Mouse (Mus musculus): Measurements from ENCODE around the gene Tmem63c. TPM values are rescaled to one million over a fixed set of nuclear protein-coding genes. Genes with fewer than 3 reads are reported as not detected.
A peak's percentile ranks its signal among the peaks of the same experiment; 100 is the strongest.

Tmem63c gene
- polyA plus RNA-seq (2012): not detected in 2 replicates

- H3K4me3 ChIP-seq (replicated peaks): no peak within 1 kb of the TSS
- H3K9me3 ChIP-seq (ENCODE audit: control insufficient read depth, low read length): no peaks in the 10 kb centered on the region
- H3K27me3 ChIP-seq (ENCODE audit: control insufficient read depth): peaks cover 5% of the 10 kb centered on the region
- peaks cover 2% of the 10 kb centered on the region for H3K4me1 ChIP-seq (ENCODE audit: control insufficient read depth)
- TF ChIP-seq TAL1 (IDR thresholded peaks at IDR 0.05; ENCODE audit: low read length): no peak
- TF ChIP-seq GATA1 (IDR thresholded peaks at IDR 0.05; ENCODE audit: low read length): no peak
- H3K36me3 ChIP-seq (ENCODE audit: control insufficient read depth): no peaks in the 10 kb centered on the region
These were observed at the start of gene Tmem63c for GRCm38 (mm10) chr12:87021040-87021439. TSS of gene Tmem63c (plus strand) at chr12:87021340.

- peaks cover 13% of the 10 kb centered on the region for H3K27me3 ChIP-seq (ENCODE audit: control insufficient read depth)
- no peak overlapping the region for H3K4me3 ChIP-seq (replicated peaks)
- no peak for TF ChIP-seq GATA1 (IDR thresholded peaks at IDR 0.05; ENCODE audit: low read length)
- no peak for TF ChIP-seq TAL1 (IDR thresholded peaks at IDR 0.05; ENCODE audit: low read length)
- H3K4me1 ChIP-seq (ENCODE audit: control insufficient read depth): peaks cover 43% of the 10 kb centered on the region
- H3K9me3 ChIP-seq (ENCODE audit: control insufficient read depth, low read length): no peaks in the 10 kb centered on the region
- H3K36me3 ChIP-seq (ENCODE audit: control insufficient read depth): no peaks in the 10 kb centered on the region
These were observed 47.9 kb upstream of the Tmem63c start for GRCm38 (mm10) chr12:86973216-86973615.

GRCm38 (mm10) chr12:86973706-86974105 lies 47.4 kb upstream of the Tmem63c start:
- Histone ChIP-seq H3K4me1 (ENCODE audit: control insufficient read depth) (peaks cover 38% of the 10 kb centered on the region), H3K4me3 (replicated peaks) (no peak overlapping the region), H3K27me3 (ENCODE audit: control insufficient read depth) (peaks cover 18% of the 10 kb centered on the region), H3K36me3 (ENCODE audit: control insufficient read depth) (no peaks in the 10 kb centered on the region), H3K9me3 (ENCODE audit: control insufficient read depth, low read length) (no peaks in the 10 kb centered on the region)
- TF ChIP-seq TAL1 (IDR thresholded peaks at IDR 0.05; ENCODE audit: low read length) (no peak), GATA1 (IDR thresholded peaks at IDR 0.05; ENCODE audit: low read length) (no peak)

GRCm38 (mm10) chr12:86974387-86975288 lies 46.5 kb upstream of the Tmem63c start:
- Histone ChIP-seq H3K4me3 (replicated peaks) (peak overlapping the region; percentile 46), H3K4me1 (ENCODE audit: control insufficient read depth) (peaks cover 29% of the 10 kb centered on the region)
- TF ChIP-seq TAL1 (IDR thresholded peaks at IDR 0.05; ENCODE audit: low read length) (no peak), GATA1 (IDR thresholded peaks at IDR 0.05; ENCODE audit: low read length) (no peak)

GRCm38 (mm10) chr12:86975761-86976160 lies 45.4 kb upstream of the Tmem63c start:
- Histone ChIP-seq H3K4me3 (replicated peaks) (no peak overlapping the region), H3K4me1 (ENCODE audit: control insufficient read depth) (peaks cover 21% of the 10 kb centered on the region), H3K36me3 (ENCODE audit: control insufficient read depth) (no peaks in the 10 kb centered on the region), H3K27me3 (ENCODE audit: control insufficient read depth) (peaks cover 33% of the 10 kb centered on the region), H3K9me3 (ENCODE audit: control insufficient read depth, low read length) (no peaks in the 10 kb centered on the region)
- TF ChIP-seq TAL1 (IDR thresholded peaks at IDR 0.05; ENCODE audit: low read length) (no peak), GATA1 (IDR thresholded peaks at IDR 0.05; ENCODE audit: low read length) (no peak)

More at GRCm38 (mm10) chr12:86974387-86975288, 46.5 kb upstream of the Tmem63c start:
- no peaks in the 10 kb centered on the region for H3K9me3 ChIP-seq (ENCODE audit: control insufficient read depth, low read length)
- H3K36me3 ChIP-seq (ENCODE audit: control insufficient read depth): no peaks in the 10 kb centered on the region
- peaks cover 22% of the 10 kb centered on the region for H3K27me3 ChIP-seq (ENCODE audit: control insufficient read depth)

- no peak for TF ChIP-seq GATA1 (IDR thresholded peaks at IDR 0.05; ENCODE audit: low read length)
- TF ChIP-seq TAL1 (IDR thresholded peaks at IDR 0.05; ENCODE audit: low read length): no peak
- Histone ChIP-seq H3K36me3 (ENCODE audit: control insufficient read depth) (no peaks in the 10 kb centered on the region), H3K27me3 (ENCODE audit: control insufficient read depth) (peaks cover 42% of the 10 kb centered on the region), H3K9me3 (ENCODE audit: control insufficient read depth, low read length) (no peaks in the 10 kb centered on the region), H3K4me3 (replicated peaks) (no peak overlapping the region), H3K4me1 (ENCODE audit: control insufficient read depth) (peaks cover 21% of the 10 kb centered on the region)
These were observed 44.5 kb upstream of the Tmem63c start for GRCm38 (mm10) chr12:86976511-86977168.

GRCm38 (mm10) chr12:86977833-86978232 lies 43.3 kb upstream of the Tmem63c start:
- H3K9me3 ChIP-seq (ENCODE audit: control insufficient read depth, low read length): no peaks in the 10 kb centered on the region
- H3K4me3 ChIP-seq (replicated peaks): no peak overlapping the region
- H3K4me1 ChIP-seq (ENCODE audit: control insufficient read depth): peaks cover 18% of the 10 kb centered on the region
- no peaks in the 10 kb centered on the region for H3K36me3 ChIP-seq (ENCODE audit: control insufficient read depth)
- H3K27me3 ChIP-seq (ENCODE audit: control insufficient read depth): peaks cover 46% of the 10 kb centered on the region
- TF ChIP-seq GATA1 (IDR thresholded peaks at IDR 0.05; ENCODE audit: low read length) (no peak), TAL1 (IDR thresholded peaks at IDR 0.05; ENCODE audit: low read length) (no peak)

- no peak for TF ChIP-seq TAL1 (IDR thresholded peaks at IDR 0.05; ENCODE audit: low read length)
- no peak for TF ChIP-seq GATA1 (IDR thresholded peaks at IDR 0.05; ENCODE audit: low read length)
- Histone ChIP-seq H3K9me3 (ENCODE audit: control insufficient read depth, low read length) (no peaks in the 10 kb centered on the region), H3K27me3 (ENCODE audit: control insufficient read depth) (peaks cover 65% of the 10 kb centered on the region), H3K4me3 (replicated peaks) (no peak overlapping the region), H3K4me1 (ENCODE audit: control insufficient read depth) (no peaks in the 10 kb centered on the region), H3K36me3 (ENCODE audit: control insufficient read depth) (no peaks in the 10 kb centered on the region)
These were observed 40.0 kb upstream of the Tmem63c start for GRCm38 (mm10) chr12:86981180-86981579.

Data from erythroblast, embryonic 14.5 days (primary cell).